Mouse (Mus musculus) stomach, embryonic 16.5 days (tissue): ENCODE measurements around the gene Taf9. TPM values are rescaled to one million over a fixed set of nuclear protein-coding genes. Genes with fewer than 3 reads are reported as not detected.
A peak's percentile ranks its signal among the peaks of the same experiment; 100 is the strongest.

Experiments
- ATAC-seq: fragments of 200-750 bp; cut with Nextera tagmentation; 2 replicates; pipeline ENCODE4 v1.8.0; 2017; ENCODE audit warnings: moderate number of reproducible peaks, moderate TSS enrichment; ENCODE audit not compliant: insufficient read depth, low FRiP score
- H3K27ac ChIP-seq: fragments of 300-500 bp; sonication (generic); 2 replicates; pipeline ENCODE4 v1.5.1; 2014; ENCODE audit warnings: low read length
- H3K27me3 ChIP-seq: fragments of 300-500 bp; sonication (generic); 2 replicates; pipeline ENCODE4 v1.6.1; 2014; ENCODE audit warnings: low read length, control low read depth, mixed read lengths; ENCODE audit not compliant: control insufficient read depth, insufficient read depth
- H3K36me3 ChIP-seq: fragments of 300-500 bp; sonication (generic); 2 replicates; pipeline ENCODE4 v1.6.1; 2014; ENCODE audit warnings: low read length; ENCODE audit not compliant: control insufficient read depth, insufficient read depth
- H3K4me1 ChIP-seq: fragments of 300-500 bp; sonication (generic); 2 replicates; pipeline ENCODE4 v1.6.1; 2014; ENCODE audit warnings: low read length, control low read depth, mixed read lengths; ENCODE audit not compliant: control insufficient read depth, insufficient read depth
- H3K4me2 ChIP-seq: fragments of 300-500 bp; sonication (generic); 2 replicates; pipeline ENCODE4 v1.6.1; 2014; ENCODE audit warnings: low read depth, low read length, mixed read lengths
- H3K4me3 ChIP-seq: fragments of 300-500 bp; sonication (generic); replicated peaks from 2 replicates; pipeline ENCODE4 v1.5.1; 2014; ENCODE audit warnings: mild to moderate bottlenecking, low read length
- H3K9ac ChIP-seq: fragments of 300-500 bp; sonication (generic); 2 replicates; pipeline ENCODE4 v1.6.1; 2014; ENCODE audit warnings: low read length
- H3K9me3 ChIP-seq: fragments of 300-500 bp; sonication (generic); replicated peaks from 2 replicates; pipeline ENCODE4 v1.6.1; 2016; ENCODE audit warnings: low read length, control low read depth; ENCODE audit not compliant: control insufficient read depth
- WGBS: fragments of 180-500 bp; shearing (Covaris S2); extraction: QIAGEN DNeasy Blood & Tissue Kit; methylation state at CpG from one replicate; pipeline ENCODE4 v1.1.7; 2014; 5-methylcytosine and 5-hydroxymethylcytosine counted together
- polyA plus RNA-seq: library from polyadenylated mRNA; unstranded; fragments of >200 nt; fragmentation: Nextera tagmentation; extraction: Ambion mirVana; gene quantifications from 2 replicates; pipeline ENCODE4 v1.2.1, GENCODE M21; 2015

Gene Taf9
- polyA plus RNA-seq, 1 experiment from 2014 or later, result 12.8 TPM

DNA sequence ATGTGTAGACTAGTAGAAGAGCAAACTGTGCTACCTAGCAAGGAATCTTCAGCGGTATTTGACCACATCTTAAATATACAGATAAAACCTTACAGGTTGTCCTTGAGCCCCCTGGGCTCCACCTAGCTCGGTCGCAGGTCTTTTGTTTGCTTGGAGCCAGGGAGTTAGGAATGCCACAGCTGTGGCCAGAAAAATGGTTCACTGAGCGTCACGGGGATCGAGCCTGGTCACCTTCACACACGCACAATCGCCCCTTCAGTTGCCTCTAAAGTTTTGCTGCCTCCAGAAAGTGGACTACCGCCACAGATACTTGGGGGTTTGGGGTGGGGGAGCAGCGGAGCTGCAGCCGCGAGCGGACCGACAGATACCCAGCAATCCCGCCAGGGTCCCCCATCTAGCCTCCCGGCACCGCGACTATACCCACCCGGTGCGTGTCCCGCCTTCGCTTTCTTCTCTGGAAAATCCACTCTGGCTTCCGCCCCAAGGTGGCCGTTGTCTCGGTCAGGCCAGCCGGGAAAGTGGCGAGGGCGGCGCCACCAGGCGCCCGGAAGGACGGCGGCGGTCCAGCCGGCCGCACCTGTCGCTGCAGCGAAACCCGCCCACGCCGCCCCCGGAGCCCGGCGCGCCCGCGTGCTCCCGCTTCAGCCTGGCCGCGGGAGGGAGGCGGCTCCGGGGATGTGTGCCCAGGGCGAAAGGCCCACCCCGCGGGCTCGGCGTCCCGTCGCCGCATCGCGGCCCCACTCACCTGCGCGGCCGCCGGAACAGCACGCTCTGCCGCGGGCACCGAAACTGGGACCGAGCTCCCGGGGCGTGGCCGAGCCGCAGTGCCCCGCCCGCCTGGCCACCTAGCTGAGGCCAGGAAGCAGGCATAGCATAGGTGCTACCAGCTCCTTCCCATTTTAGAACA, 34.9 kb upstream of the Taf9 start, which contains the start of gene Marveld2:
Gene Marveld2, minus strand, starts transcription at position 791 of the 907 bp plus-strand sequence.
- 2% methylated on average over 77 of the region's 77 CpGs for WGBS
- Histone ChIP-seq H3K9me3 (no peaks in the 10 kb centered on the region), H3K4me2 (peak within 1 kb of the TSS; percentile 74), H3K9ac (peak within 1 kb of the TSS; percentile 83), H3K4me1 (no peaks in the 10 kb centered on the region), H3K27me3 (no peaks in the 10 kb centered on the region), H3K36me3 (0 out of 2 replicates have a peak, but pooled peaks cover 8% of the 10 kb centered on the region), H3K27ac (peak within 1 kb of the TSS; percentile 75), H3K4me3 (peak within 1 kb of the TSS; percentile 66)
- peak; percentile 92 for ATAC-seq

DNA sequence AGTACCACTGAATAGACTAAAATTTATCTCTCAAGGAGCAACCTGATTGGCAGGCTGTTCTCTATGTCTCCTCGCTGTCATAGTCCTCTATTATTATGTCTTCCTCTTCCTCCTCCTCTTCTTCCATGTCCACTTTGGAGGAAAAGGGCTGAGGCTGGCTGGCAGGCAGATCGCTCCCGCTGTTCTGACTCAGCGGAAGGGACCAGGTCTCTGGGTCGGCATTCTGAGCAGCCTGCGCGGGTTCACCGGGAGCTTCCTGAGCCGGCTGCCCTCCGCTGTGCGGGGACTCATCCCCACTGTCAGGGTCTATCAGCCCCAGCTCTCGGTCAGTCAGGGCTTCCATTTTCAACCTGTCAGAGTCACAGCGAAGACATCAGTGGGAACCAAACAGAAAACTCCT, 33.8 kb upstream of the Taf9 start:
- no peak for ATAC-seq
- Histone ChIP-seq H3K36me3 (0 out of 2 replicates have a peak, but pooled peaks cover 8% of the 10 kb centered on the region), H3K4me1 (no peaks in the 10 kb centered on the region), H3K9ac (no peak overlapping the region), H3K27me3 (no peaks in the 10 kb centered on the region), H3K4me3 (no peak overlapping the region), H3K4me2 (no peak overlapping the region), H3K27ac (no peak overlapping the region), H3K9me3 (no peaks in the 10 kb centered on the region)
- WGBS, result 84% methylated on average over 13 of the region's 13 CpGs

DNA sequence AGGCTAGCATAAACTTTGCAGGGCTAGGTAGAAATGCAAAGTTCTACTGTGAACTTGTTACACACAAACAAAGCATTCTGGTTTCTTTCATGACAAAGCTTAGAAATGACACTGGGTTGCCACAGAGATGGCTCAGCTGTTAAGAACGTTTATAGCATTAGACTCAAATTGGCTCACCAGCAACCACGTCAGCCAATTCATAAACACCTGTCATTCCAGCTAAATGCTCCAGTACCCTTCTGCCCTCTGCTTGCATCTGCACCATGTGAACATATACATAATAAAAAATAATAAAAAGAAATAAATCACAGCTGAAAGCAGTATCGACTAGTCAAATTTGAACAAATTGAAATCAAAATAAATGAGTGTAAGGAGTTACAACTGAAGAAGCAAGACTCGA, 29.1 kb upstream of the Taf9 start:
- Histone ChIP-seq H3K4me2 (no peak overlapping the region), H3K9me3 (no peaks in the 10 kb centered on the region), H3K27ac (no peak overlapping the region), H3K27me3 (no peaks in the 10 kb centered on the region), H3K36me3 (0 out of 2 replicates have a peak, but pooled peaks cover 8% of the 10 kb centered on the region), H3K9ac (no peak overlapping the region), H3K4me1 (no peaks in the 10 kb centered on the region), H3K4me3 (no peak overlapping the region)
- ATAC-seq, result no peak
- WGBS, result 66% methylated on average over 4 of the region's 4 CpGs

DNA sequence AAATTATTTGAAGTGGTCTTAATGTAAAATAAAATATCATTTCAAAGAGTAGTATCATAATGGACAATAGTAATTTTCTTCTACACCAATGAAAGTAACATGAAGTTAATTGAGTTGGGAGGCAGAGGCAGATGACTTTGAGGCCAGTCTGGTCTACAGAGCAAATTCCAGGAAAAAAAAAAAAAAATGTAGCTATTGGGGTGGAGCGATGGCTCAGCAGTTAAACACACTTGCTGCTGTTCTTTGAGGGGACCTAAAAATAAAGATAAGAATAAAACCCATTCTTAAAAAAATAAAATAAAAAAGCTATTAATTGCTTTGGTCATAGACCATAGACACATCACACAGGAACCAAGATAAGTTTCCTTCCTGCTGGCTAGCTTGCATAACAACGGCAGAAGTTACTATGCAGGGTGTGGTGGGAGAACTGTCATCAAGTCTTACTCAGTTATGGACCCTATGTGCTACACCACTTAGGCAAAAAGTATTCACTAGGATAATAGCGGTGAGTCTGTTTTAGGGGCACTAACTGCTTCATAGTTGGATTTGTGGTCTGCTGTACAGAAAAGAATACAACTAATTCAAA, 17.2 kb upstream of the Taf9 start:
- Histone ChIP-seq H3K27ac (no peak overlapping the region), H3K36me3 (peaks cover 10% of the 10 kb centered on the region; the same call in 1 of the 2 replicates), H3K9ac (no peak overlapping the region), H3K9me3 (no peaks in the 10 kb centered on the region), H3K4me2 (no peak overlapping the region), H3K4me3 (no peak overlapping the region), H3K4me1 (no peaks in the 10 kb centered on the region), H3K27me3 (no peaks in the 10 kb centered on the region)
- WGBS, result 92% methylated on average over 3 of the region's 3 CpGs
- ATAC-seq, result no peak

DNA sequence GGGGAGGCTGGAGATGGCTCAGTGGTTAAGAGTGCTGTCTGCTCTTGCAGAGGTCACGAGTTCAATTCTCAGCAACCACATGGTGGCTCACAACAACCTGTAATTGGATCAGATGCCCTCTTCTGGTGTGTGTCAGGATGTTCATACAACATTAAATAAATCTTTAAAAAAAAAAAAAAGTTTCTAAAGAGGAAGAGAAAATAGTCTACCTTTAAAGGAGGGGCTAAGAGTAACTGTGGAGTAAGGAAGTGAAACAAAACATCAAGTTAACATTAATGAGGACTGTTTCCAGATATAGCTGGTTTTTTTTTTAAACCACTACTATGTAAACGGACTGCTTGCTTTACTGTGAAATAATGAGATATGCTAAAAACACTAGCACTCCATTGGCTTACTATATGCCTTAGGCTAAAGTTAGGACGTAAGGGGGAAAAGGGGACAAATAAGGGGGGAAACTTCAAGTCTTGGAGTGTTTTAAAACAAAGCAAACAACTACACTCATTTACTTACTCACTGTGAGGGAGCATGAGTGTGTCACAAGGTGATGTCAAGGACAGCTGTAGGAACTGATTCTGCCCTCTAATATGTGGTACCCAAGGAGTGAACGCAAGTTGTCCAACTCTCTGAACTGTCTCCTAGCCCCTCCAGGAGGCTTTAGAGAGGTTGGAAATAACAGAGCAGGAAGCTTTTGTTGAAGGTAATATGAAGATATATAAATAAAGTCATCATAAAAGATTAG, 8.7 kb upstream of the Taf9 start:
- Histone ChIP-seq H3K9me3 (no peaks in the 10 kb centered on the region), H3K4me2 (no peak overlapping the region), H3K4me3 (no peak overlapping the region), H3K4me1 (no peaks in the 10 kb centered on the region), H3K27me3 (no peaks in the 10 kb centered on the region), H3K9ac (no peak overlapping the region), H3K27ac (no peak overlapping the region), H3K36me3 (peaks cover 6% of the 10 kb centered on the region)
- 92% methylated on average over 4 of the region's 4 CpGs for WGBS
- ATAC-seq, result no peak

DNA sequence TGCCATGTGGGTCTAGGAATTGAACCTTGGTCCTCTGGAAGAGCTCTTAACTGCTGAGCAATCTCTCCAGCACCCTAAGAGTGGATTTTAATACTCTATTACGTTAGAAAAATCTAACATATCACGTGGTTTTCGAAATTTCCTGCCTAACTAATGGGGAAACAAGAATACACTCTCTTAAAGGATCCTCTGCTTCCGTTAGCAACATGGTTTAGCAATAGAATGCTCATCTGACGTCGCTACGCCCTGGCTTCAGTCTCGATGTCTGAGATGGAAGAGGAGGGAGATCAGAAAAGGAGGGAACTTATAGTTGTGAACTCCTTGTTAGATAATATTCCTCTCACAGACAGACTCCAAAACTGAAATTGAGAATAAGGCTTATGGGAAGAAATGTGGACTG, 3.2 kb upstream of the Taf9 start:
- H3K36me3 ChIP-seq, result peaks cover 4% of the 10 kb centered on the region
- H3K4me3 ChIP-seq, result no peak overlapping the region
- H3K27ac ChIP-seq, result no peak overlapping the region
- H3K4me2 ChIP-seq, result no peak overlapping the region
- no peaks in the 10 kb centered on the region for H3K9me3 ChIP-seq
- WGBS, result 93% methylated on average over 8 of the region's 8 CpGs
- ATAC-seq, result no peak
- no peaks in the 10 kb centered on the region for H3K27me3 ChIP-seq
- H3K9ac ChIP-seq, result no peak overlapping the region
- peaks cover 7% of the 10 kb centered on the region for H3K4me1 ChIP-seq

DNA sequence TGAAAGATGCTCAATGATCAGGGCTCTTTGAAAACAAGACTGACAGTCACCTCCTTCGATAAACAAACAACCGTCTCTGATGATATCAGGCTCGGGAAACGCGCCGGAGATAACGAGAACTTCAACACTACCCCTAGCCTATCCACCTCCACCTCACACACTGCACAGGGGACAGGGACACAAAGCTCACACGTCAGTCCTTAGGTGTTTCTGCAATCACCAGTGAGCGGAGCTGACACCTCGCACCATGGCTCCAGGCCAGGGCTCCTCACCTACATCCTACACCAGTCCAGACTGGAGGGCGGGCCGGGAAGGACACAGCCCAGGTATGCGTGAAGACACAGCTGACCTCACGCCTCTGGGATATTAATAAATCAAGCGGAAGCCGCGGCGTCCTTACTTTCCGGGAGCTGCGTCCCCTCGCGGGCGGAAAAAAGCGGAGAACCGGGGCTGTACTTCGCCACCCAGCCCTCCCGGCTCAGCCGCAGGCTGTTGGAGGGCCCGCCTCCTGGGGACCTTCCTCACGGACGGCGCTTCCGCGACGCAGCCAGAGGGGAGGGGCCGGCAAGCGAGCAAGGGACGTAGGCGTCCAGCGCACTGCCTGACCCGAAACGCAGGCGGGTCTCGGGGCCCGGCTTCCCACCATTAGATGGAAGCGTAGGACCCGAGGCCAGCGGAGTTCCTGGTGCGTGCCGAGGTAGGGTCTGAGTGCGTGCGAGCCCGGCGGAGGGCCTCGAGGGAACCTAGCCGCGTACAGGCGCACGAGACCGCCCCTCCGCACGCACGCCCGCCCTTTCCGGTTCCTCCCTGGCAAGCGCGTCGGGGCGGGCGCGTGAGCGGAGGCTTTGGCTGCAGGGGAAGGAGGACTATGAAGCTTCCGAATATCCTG, 585 bp upstream of the Taf9 start, which contains the start of the genes Ak6 and Rad17:
Gene Ak6, plus strand, starts transcription at position 430 of the 889 bp plus-strand sequence.
Gene Rad17, minus strand, starts transcription at position 502 of the 889 bp plus-strand sequence.
- H3K4me2 ChIP-seq, result peak within 1 kb of the TSS; percentile 81
- H3K4me3 ChIP-seq, result peak within 1 kb of the TSS; percentile 87
- peaks cover 7% of the 10 kb centered on the region for H3K4me1 ChIP-seq
- peak within 1 kb of the TSS; percentile 95 for H3K27ac ChIP-seq
- no peaks in the 10 kb centered on the region for H3K9me3 ChIP-seq
- no peaks in the 10 kb centered on the region for H3K27me3 ChIP-seq
- under 1% methylated on average over 73 of the region's 73 CpGs for WGBS
- ATAC-seq, result peak; percentile 98
- H3K36me3 ChIP-seq, result no peaks in the 10 kb centered on the region
- H3K9ac ChIP-seq, result peak within 1 kb of the TSS; percentile 92

DNA sequence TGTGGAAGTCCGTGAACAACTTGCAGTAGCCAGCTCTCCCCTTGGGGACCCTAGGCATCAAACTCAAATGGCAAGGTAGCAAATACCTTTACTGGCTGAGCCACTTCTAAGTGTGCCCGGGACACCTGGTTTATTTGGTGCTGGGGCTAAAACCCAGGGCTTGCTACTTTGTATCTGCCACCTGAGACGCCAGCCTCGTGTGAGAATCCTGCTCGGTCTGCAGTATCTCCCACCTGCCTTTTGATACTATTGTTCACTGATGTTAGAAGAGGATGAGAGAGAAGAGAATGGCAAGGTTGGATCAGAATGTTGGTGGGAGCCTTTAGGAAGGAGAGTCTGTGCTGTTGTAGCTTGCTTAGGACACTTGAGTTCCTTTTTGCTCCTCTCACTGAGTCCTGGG, 6.7 kb downstream of the Taf9 start:
- no peak for ATAC-seq
- 93% methylated on average over 5 of the region's 5 CpGs for WGBS
- no peaks in the 10 kb centered on the region for H3K4me1 ChIP-seq
- H3K4me2 ChIP-seq, result no peak overlapping the region
- H3K4me3 ChIP-seq, result no peak overlapping the region
- no peak overlapping the region for H3K9ac ChIP-seq
- H3K27me3 ChIP-seq, result no peaks in the 10 kb centered on the region
- H3K9me3 ChIP-seq, result no peaks in the 10 kb centered on the region
- no peaks in the 10 kb centered on the region for H3K36me3 ChIP-seq
- no peak overlapping the region for H3K27ac ChIP-seq
